Mouse (Mus musculus): ENCODE results near the gene 1700020N01Rik.
A peak's percentile ranks its signal among the peaks of the same experiment; 100 is the strongest.

1700020N01Rik gene

DNA sequence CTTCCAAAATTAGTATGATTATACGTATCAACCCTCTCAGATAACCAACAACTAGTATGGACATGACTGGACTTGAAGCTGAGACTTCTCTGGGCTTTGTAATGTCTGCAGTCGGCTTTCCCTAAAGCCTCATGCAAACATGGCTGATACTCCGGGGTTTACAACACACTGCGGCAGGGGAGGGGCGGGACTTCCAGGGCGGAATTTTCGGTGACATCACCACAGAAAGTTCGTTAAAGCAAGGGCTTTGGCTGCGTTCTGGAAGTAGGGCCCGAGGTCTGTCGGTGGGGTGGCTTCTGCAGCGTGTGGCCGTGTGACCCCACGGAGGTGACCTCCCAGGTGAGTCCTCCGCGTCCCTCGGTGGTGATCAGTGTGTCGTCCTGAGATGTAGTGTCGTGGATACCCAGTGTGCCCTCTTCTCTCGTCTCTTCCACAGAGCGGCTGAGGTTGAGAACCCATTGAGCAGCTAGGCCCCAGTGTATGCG, at the start of gene 1700020N01Rik:
Gene 1700020N01Rik, plus strand, starts transcription at position 250 of the 485 bp plus-strand sequence.
- no peak for DNase-seq (ENCODE audit: low spot score in 2 of 2)

- DNase-seq (ENCODE audit: low spot score in 2 of 2): no peak
Measured at GRCm38 (mm10) chr10:21543576-21544278, 49.2 kb upstream of the 1700020N01Rik start.

- DNase-seq (ENCODE audit: low spot score in 2 of 2): no peak
Measured at GRCm38 (mm10) chr10:21544721-21545120, 48.2 kb upstream of the 1700020N01Rik start.

DNA sequence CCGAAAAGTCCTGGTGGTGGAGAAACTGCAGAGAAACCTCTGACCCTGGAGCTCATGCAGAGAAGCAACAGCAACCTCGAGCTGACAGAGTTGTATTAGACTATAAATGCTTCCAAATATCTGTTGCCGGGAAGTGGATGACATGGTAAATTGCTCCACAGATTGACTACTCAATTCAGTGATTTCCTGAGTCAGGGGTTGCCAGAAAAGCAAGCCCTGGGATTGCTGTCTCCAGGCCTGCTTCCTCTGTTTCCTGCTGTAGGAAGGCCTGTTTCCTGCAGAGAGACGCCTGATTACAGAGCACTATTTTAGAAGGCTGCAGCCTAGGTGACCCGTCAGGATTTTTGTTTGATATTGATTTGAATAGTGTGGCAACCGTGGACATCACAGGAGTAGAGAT, 47.5 kb upstream of the 1700020N01Rik start:
- no peak for DNase-seq (ENCODE audit: low spot score in 2 of 2)

DNA sequence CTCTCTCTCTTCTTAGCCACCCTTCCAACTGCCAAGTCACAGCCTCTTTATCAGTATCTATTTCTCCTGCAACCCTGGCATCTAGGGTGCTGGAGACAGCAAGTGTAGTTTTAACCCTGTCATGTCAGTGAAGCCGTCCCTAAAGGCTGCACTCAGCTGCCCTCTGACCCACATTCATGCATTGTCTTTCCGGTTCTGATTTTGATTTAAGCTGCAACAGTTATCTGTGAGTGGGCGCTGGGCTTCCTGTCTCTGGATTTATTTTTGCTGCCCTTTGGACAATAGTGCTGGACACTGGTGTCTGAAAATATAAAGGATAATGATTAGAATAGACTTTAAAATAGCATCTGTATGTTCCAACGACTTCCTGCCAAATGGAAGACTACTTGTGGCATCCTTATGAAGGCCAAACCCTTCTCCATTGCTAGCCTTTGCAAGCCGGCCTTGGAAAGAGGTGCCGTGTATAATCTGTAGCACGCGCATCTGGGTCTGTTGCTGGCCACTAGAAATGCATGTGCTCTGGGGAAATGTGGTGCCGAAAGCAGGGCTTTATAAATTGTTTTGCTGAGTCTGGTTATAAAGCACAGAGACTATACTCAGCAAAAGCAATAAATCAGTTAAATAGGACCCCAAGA, 44.0 kb upstream of the 1700020N01Rik start:
- no peak for DNase-seq (ENCODE audit: low spot score in 2 of 2)

- DNase-seq (ENCODE audit: low spot score in 2 of 2): no peak
Measured at GRCm38 (mm10) chr10:21552967-21553682, 39.8 kb upstream of the 1700020N01Rik start.

DNA sequence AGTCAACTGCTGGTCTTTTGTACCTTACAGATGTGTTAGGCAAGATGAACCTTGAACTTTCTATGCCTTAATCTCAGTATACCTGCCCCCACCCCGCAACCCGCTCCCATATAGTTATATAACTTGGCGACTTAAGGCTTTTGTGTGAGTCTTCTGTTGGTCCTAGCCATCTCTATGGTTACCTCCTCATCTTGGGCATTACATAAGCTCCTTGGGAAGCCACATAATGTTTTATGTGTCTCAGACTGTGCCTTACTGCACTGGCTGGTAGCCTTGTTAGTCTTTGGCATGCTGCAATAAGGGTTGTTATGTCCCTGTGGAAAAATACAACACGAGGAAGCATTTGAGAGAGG, 39.3 kb upstream of the 1700020N01Rik start:
- DNase-seq (ENCODE audit: low spot score in 2 of 2): no peak

DNA sequence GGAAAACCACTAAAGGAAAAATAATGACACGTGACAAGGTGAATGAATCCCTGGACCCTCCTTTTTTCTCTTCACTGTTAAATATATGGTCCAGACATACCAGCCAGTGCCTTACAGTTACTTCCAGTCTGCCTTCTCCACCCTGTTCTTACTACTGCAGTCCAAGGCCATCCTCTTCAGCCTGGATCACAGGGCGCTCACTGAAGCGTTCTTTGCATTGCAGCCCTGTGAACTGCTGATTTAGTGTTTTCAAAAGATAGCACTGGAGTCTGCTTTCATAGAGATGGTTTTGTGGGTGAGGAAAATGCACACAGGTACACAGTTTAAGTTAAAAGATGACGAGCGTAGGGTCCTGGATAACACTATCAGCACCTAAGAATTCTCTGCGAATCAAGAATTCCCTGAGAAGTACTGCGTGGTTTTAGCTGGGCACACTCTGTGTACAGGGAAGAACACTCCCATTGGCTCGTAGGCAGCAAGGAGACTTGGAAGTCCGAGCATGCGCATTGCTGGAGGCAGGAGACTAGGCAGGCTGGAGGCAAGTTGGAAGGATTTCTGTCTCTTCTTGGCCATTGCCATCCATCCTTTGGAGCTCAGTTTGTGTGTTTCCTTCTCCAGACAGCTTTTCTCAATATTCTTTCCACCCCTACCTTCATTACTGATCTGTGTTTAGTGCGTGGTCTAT, 37.9 kb upstream of the 1700020N01Rik start:
- no peak for DNase-seq (ENCODE audit: low spot score in 2 of 2)

DNA sequence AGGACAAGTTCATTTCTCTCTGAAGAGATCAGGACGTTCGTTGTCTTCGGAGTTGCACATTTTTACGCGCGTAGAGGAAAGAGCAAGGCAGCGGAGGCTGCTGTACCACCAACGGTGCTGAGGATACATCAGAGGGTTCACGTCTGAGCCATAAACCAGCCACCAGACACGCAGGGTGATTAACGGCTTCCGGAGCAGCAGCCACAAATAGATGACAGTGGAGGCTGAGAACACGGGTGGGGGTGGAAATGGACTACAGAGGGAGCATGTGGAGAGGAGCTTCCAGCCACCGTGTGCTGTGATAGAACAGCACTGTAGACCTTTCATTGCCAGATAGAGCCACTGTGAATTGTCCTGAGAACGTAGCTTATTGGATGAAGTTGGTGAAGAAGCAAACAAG, 33.2 kb upstream of the 1700020N01Rik start:
- DNase-seq (ENCODE audit: low spot score in 2 of 2): no peak

DNA sequence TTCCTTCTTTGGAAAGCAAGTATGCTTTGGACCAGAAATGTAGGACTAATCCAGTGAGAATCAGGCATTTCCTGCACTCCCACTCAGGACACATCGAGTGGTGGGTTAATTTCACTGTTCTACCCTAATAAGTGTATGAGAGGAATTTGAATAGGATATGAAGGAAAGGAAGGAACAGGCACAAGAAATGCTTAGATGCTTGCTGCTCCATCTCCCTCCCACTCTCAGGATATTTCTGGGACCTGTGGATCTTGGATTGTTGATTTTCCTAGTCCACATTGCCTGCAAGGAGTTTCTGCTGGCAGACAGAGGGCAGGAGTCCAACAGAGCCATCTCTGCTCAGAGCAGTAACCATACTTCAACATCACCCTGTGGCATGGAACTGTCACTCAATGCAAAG, 31.8 kb upstream of the 1700020N01Rik start:
- peak in 1 of 2 experiments; percentile 24 for DNase-seq (ENCODE audit: low spot score in 2 of 2)

DNA sequence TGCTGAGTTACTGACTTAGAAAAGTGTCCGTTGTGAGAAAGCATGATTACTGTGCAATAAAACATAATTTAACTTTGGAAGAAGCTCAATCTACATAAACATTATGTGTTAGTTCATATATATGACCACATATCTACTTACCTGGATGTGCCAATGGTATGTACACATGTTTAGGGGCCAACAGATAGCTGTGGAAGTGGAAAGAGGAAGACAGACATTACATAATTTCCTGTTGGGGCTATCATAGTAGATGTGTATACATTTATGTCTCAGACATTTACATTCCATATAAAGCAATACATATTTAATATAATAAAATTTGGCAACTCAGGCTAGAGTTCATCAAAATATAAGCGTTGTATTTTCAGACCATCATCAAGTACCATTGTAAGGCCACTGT, 29.5 kb upstream of the 1700020N01Rik start:
- DNase-seq (ENCODE audit: low spot score in 2 of 2): no peak

DNA sequence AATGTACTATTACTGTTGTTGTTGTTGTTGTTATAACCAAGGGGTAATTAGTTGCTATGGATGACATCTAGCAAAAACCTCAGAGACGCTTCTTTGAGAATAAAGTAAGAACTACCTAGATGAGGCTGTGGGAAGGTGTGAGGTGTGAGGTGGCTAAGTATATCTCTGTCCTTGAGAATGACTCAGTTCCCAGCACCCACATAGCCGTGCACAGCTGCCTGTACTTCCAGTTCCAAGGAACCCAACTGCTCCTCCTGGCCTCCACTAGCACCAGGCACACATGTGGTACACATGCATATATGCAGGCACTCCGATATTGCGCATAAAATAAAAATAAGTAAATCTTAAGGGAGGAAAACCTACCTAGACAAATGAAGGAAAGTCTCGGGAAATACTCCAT, 28.8 kb upstream of the 1700020N01Rik start:
- peak in 1 of 2 experiments; percentile 57 for DNase-seq (ENCODE audit: low spot score in 2 of 2)

DNA sequence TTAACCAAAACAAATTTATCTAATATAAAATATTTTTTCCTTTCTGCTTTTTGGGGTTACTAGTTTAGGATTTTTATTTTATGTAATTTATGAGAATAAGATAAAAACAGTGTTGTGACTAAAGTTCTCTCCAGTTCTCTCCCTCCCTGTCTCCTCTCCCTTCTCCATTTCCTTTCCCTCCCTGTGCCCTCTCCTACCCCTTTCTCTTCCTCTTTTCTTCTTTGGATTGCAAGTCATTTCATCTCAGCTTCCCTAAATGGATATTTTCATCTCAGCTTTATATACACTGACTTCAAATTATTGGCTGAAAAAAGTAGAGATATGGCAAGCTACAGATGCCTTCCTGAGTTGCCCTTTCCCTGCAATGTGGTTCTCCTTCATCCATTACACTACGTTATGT, 26.9 kb upstream of the 1700020N01Rik start:
- DNase-seq (ENCODE audit: low spot score in 2 of 2): no peak

DNA sequence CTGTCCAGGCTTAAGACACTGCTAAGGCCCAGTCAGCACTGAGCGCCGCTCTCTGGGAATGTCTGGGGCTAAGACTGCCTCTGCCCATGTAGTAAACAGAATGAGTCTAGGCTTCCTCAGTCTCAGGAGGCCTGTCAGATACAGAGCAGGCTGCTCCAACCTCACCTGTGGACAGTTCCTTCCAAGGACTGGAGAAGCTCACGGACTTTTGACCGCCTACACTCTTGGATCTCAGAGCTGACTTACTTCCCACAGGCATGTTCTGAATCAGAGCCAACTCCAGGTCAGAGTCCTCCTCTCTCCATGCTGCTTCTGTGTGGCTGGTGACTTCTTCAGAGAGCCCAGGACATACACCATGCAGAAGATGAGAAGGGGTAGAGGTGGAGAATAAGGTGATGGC, 21.3 kb upstream of the 1700020N01Rik start:
- no peak for DNase-seq (ENCODE audit: low spot score in 2 of 2)

GRCm38 (mm10) chr10:21573713-21574112, 19.2 kb upstream of the 1700020N01Rik start:
- DNase-seq (ENCODE audit: low spot score in 2 of 2): no peak

DNA sequence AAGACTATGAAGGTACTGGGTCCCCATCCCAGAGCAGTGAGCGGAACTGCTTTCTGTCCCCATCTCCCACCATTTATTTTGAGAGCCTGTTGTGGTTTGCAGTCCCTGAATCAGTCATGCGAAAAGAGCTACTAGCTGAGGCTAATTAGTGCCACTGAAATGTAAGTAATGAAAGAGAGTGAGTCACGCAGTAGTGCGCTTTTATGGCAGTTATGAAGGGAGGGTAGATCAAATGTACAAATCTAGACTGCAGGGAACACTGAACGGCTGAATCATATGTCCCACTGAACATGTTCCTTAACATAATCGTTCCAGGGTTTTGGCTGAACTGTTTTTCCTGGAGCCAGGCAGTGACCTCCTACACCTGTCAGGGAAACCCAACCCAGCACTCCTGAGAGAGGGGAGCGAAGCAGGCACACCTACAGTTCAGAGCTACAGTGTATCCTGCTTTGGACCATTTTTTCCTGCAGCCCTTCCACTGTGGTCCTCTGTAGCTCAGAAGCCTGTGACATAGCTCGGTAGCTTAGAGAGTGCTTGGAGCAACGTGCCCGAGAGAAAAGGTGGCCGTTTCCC, 17.1 kb upstream of the 1700020N01Rik start:
- DNase-seq (ENCODE audit: low spot score in 2 of 2): no peak

- no peak for DNase-seq (ENCODE audit: low spot score in 2 of 2)
Measured at GRCm38 (mm10) chr10:21577798-21578197, 15.1 kb upstream of the 1700020N01Rik start.

DNA sequence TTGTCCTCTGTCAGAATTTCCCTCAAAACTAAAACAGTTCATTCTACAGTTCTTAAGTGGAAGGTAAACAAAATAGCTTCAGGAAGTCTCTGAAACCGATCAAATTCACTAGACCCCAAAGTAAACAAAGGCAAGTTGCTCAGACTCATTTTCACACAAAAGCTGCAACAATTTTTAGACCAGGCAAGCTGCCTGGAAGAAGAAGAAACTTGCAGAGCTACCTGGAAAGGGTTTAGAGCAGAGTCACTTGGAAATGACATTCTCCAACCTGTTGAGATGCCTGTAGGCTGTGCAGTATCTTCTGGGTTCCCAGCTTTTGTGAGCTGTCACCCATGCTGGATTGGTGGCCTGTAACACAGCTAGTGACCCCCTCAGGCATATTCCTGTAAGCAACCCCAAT, 11.4 kb upstream of the 1700020N01Rik start:
- no peak for DNase-seq (ENCODE audit: low spot score in 2 of 2)

- DNase-seq (ENCODE audit: low spot score in 2 of 2): no peak
Measured at GRCm38 (mm10) chr10:21587041-21587440, 5.9 kb upstream of the 1700020N01Rik start.

DNA sequence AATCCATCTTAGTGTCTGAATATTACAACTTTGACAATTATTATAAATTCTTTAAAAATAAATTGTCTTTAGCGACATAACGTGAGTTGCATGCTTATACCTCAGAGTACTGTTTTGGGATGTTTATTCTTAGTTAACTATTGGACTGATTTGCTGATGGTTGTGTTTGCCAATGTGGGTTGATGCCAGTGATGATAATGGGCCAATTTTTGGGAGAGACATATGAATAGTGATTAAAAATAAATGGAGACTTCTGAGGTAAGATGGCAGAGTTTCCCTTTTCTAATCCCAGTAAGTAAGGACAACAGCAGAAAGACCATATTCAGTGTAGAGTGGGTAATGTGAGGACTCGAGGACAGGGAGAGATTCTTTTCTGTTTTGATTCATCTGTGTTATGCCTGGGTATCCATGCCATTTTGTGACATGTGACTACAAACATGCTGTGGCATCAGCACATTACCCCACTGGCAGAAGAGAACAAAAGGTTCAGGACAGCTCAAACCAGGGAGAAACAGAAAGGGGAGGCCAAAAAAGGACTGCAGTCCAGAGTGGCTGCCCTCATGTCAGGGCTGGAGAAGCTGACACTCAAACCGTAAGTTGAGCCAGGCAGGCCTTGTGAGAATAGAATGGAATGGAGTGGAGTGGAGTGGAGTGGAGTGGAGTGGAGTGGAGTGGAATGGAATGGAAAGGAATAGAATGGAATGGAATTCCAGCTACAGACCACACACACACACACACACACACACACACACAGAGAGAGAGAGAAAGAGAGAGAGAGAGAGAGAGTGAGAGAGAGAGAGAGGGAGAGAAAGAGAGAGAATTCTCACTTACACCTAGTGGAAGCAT, 4.7 kb upstream of the 1700020N01Rik start:
- no peak for DNase-seq (ENCODE audit: low spot score in 2 of 2)

DNA sequence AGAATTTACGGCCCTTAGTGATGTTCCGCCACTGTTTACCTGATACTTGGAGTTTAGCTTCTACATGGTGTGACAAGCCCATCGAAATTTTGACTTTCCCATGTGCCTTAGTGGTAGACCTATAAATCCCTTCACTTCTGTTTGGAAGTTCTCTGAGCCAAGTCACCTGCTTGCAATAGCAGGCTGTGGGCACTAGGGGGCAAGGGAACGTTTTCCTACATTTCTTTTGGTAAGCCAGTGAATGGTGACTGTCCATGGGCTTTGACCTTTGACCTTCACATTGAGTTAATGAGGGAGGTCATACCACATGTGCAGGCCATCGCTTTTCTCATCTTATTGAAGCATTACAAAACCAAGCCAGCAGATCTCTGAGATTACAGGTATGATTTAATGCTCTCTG, 8.0 kb downstream of the 1700020N01Rik start:
- DNase-seq (ENCODE audit: low spot score in 2 of 2): peak in 1 of 2 experiments; percentile 73

All from left cerebral cortex, adult 9 months (tissue).